Mouse (Mus musculus): ENCODE data around the gene Scgb1b12. TPM values are rescaled to one million over a fixed set of nuclear protein-coding genes. Genes with fewer than 3 reads are reported as not detected.
"Not testable (repeated sequence)": the region's sequence is repeated elsewhere in the genome, so short reads cannot be mapped to it uniquely, and the experiment has no call there.

The Scgb1b12 gene
- polyA plus RNA-seq (2014; fragmentation: Nextera tagmentation; extraction: Ambion mirVana): not detected in 2 replicates

- H3K27ac ChIP-seq (ENCODE audit: low read depth); H3K4me2 ChIP-seq (ENCODE audit: low read length); H3K27me3 ChIP-seq (replicated peaks; ENCODE audit: control insufficient read depth, insufficient read depth, low read length); H3K4me1 ChIP-seq (replicated peaks; ENCODE audit: control insufficient read depth, insufficient read depth, low read length); H3K4me3 ChIP-seq (ENCODE audit: low read depth, low read length); H3K36me3 ChIP-seq (ENCODE audit: control insufficient read depth, insufficient read depth, low read length); H3K9ac ChIP-seq (ENCODE audit: low read length); ATAC-seq (replicated peaks; ENCODE audit: low FRiP score, low TSS enrichment, low read depth); H3K9me3 ChIP-seq (ENCODE audit: control insufficient read depth, low read length); DNase-seq (ENCODE audit: low spot score): not testable (repeated sequence)
- 79% methylated on average over 2 of the region's 3 CpGs for WGBS
These were observed at the start of gene Scgb1b12 for GRCm38 (mm10) chr7:32333882-32334281. Gene Scgb1b12 (plus strand): TSS chr7:32334182.

GRCm38 (mm10) chr7:32327145-32327544, 6.8 kb upstream of the Scgb1b12 start, which contains the start of gene Scgb2b12:
Gene Scgb2b12 (minus strand): TSS chr7:32327245.
- WGBS: 73% methylated on average over 1 of the region's 1 CpGs
- DNase-seq (ENCODE audit: low spot score); H3K9me3 ChIP-seq (ENCODE audit: control insufficient read depth, low read length): not testable (repeated sequence)

More at GRCm38 (mm10) chr7:32327145-32327544, 6.8 kb upstream of the Scgb1b12 start, which contains the start of gene Scgb2b12:
- H3K4me2 ChIP-seq (ENCODE audit: low read length); H3K27me3 ChIP-seq (replicated peaks; ENCODE audit: control insufficient read depth, insufficient read depth, low read length); H3K9ac ChIP-seq (ENCODE audit: low read length); H3K4me1 ChIP-seq (replicated peaks; ENCODE audit: control insufficient read depth, insufficient read depth, low read length); H3K4me3 ChIP-seq (ENCODE audit: low read depth, low read length); H3K36me3 ChIP-seq (ENCODE audit: control insufficient read depth, insufficient read depth, low read length); H3K27ac ChIP-seq (ENCODE audit: low read depth); ATAC-seq (replicated peaks; ENCODE audit: low FRiP score, low TSS enrichment, low read depth): not testable (repeated sequence)

Other genes starting within 250 kb of the Scgb1b12 start
- not detected in 2 replicates for gene Scgb1b10, start 233.3 kb upstream of the Scgb1b12 start, polyA plus RNA-seq (2014; fragmentation: Nextera tagmentation; extraction: Ambion mirVana)
- gene Scgb2b11, start 123.0 kb upstream of the Scgb1b12 start, polyA plus RNA-seq (2014; fragmentation: Nextera tagmentation; extraction: Ambion mirVana): not detected in 2 replicates
- not detected in 2 replicates for gene Scgb1b11, start 111.3 kb upstream of the Scgb1b12 start, polyA plus RNA-seq (2014; fragmentation: Nextera tagmentation; extraction: Ambion mirVana)
- not detected in 2 replicates for gene Scgb2b12, start 6.9 kb upstream of the Scgb1b12 start, polyA plus RNA-seq (2014; fragmentation: Nextera tagmentation; extraction: Ambion mirVana)
- not detected in 2 replicates for gene Scgb1b29, start 107.4 kb downstream of the Scgb1b12 start, polyA plus RNA-seq (2014; fragmentation: Nextera tagmentation; extraction: Ambion mirVana)

Measured in intestine, embryonic 14.5 days (tissue).